Mouse (Mus musculus) spleen, adult 2 months (tissue): Measurements from ENCODE around the gene Primpol.

Source experiments
- CTCF ChIP-seq: fragments of 200-500 bp; IDR thresholded peaks from 2 replicates; pipeline ENCODE4 v1.5.1; 2011; ENCODE audit warnings: mild to moderate bottlenecking, inconsistent platforms; ENCODE audit not compliant: insufficient read depth, insufficient read length, insufficient replicate concordance; ENCODE audit errors: extremely low read depth
- POLR2A ChIP-seq: fragments of 200-500 bp; IDR thresholded peaks from 2 replicates; pipeline ENCODE4 v1.6.1; 2011; ENCODE audit warnings: low read depth, low read length, inconsistent platforms

GRCm38 (mm10) chr8:46569659-46570441, 47.2 kb downstream of the Primpol start:
- no peak for TF ChIP-seq POLR2A
- no peak for TF ChIP-seq CTCF
